Mouse (Mus musculus): Measurements from ENCODE around the gene Cdc42ep4.

GRCm38 (mm10) chr11:113797014-113797983 is 45.6 kb upstream of the Cdc42ep4 start:
- TF ChIP-seq CTCF (IDR thresholded peaks at IDR 0.05; ENCODE audit: borderline replicate concordance, extremely low read depth, insufficient read depth, insufficient read length) (no peak), POLR2A (IDR thresholded peaks at IDR 0.05; ENCODE audit: borderline replicate concordance, extremely low read depth, insufficient read depth, insufficient read length, poor library complexity, severe bottlenecking) (no peak)
